ENCODE assay signal across 13 mouse cellular contexts in genomic region chr17:4806051-4806450, GRCm38 (mm10).
DNase-seq lines count a peak whose midpoint lies in the region; ATAC-seq and TF ChIP-seq lines count a peak whose summit lies in the region.
"Had no signal": no experiment of that assay in that cellular context is flagged by ENCODE, and none has a peak within 500 bp of the region (broad histone marks: within the 10 kb centered on the region; RNA-seq: fewer than 3 reads in every experiment).

No protein-coding gene starts in this region.

- peak; percentile 45 to 46 for DNase-seq in heart, adult 2 months
- DNase-seq in adrenal gland, adult (ENCODE audit: inconsistent age in 2 of 2, low spot score in 1 of 2): peak; percentile 68 to 89
- DNase-seq in brain, adult 2 months (ENCODE audit: low read depth, low spot score): peak; percentile 10
- DNase-seq in frontal cortex, postnatal 14 days (ENCODE audit: low spot score in 2 of 2): no peak
- DNase-seq in left cerebral cortex, adult 8-10 months (ENCODE audit: low spot score in 2 of 2): no peak
- DNase-seq in forebrain, embryonic 11.5 days (ENCODE audit: low spot score): no peak
- DNase-seq: retina, postnatal 1 day; thymus, adult 18-20 months had no signal

- no peaks in the 10 kb centered on the region for H3K9me3 ChIP-seq in heart, embryonic 12.5 days (replicated peaks)
- no peaks in the 10 kb centered on the region for H3K9me3 ChIP-seq in lung, embryonic 16.5 days (ENCODE audit: control insufficient read depth, low read length)
- no peaks in the 10 kb centered on the region for H3K9me3 ChIP-seq in forebrain, embryonic 11.5 days (ENCODE audit: control insufficient read depth, low read length)
- H3K9me3 ChIP-seq: embryonic facial prominence, embryonic 12.5 days; hindbrain, embryonic 15.5 days had no signal

- H3K79me2 ChIP-seq in heart, adult 2 months (replicated peaks; ENCODE audit: control insufficient read depth, insufficient read depth, low read length): no peaks in the 10 kb centered on the region

- TF ChIP-seq CTCF in heart, adult 2 months (IDR thresholded peaks at IDR 0.05): no peak

- no peaks in the 10 kb centered on the region for H3K27me3 ChIP-seq in heart, adult 2 months (ENCODE audit: control insufficient read depth, insufficient read depth, low read length)
- H3K27me3 ChIP-seq in heart, embryonic 12.5 days (replicated peaks): no peaks in the 10 kb centered on the region
- H3K27me3 ChIP-seq in lung, embryonic 16.5 days (ENCODE audit: control insufficient read depth, insufficient read depth, low read depth, low read length): no peaks in the 10 kb centered on the region
- no peaks in the 10 kb centered on the region for H3K27me3 ChIP-seq in forebrain, embryonic 11.5 days (ENCODE audit: control insufficient read depth, insufficient read depth, low read length)
- H3K27me3 ChIP-seq: embryonic facial prominence, embryonic 12.5 days; hindbrain, embryonic 15.5 days had no signal

- TF ChIP-seq POLR2A in heart, adult 2 months (IDR thresholded peaks at IDR 0.05; ENCODE audit: insufficient read depth, low read depth, low read length): no peak

- H3K4me2 ChIP-seq in heart, embryonic 12.5 days: no peak overlapping the region
- H3K4me2 ChIP-seq in lung, embryonic 16.5 days (ENCODE audit: low read depth, low read length): no peak overlapping the region
- H3K4me2 ChIP-seq in forebrain, embryonic 11.5 days (ENCODE audit: low read depth, low read length, severe bottlenecking): no peak overlapping the region
- H3K4me2 ChIP-seq: embryonic facial prominence, embryonic 12.5 days; hindbrain, embryonic 15.5 days had no signal

- no peak for TF ChIP-seq EP300 in heart, adult 2 months (IDR thresholded peaks at IDR 0.05; ENCODE audit: insufficient read depth, low read depth, low read length)

- no peak overlapping the region for H3K9ac ChIP-seq in heart, adult 2 months (ENCODE audit: low read depth, low read length)
- no peak overlapping the region for H3K9ac ChIP-seq in heart, embryonic 12.5 days
- H3K9ac ChIP-seq in lung, embryonic 16.5 days (ENCODE audit: low read length): no peak overlapping the region
- H3K9ac ChIP-seq in forebrain, embryonic 11.5 days (ENCODE audit: low read length): no peak overlapping the region
- H3K9ac ChIP-seq: embryonic facial prominence, embryonic 12.5 days; hindbrain, embryonic 15.5 days had no signal

- no peaks in the 10 kb centered on the region; the same call in 1 of the 2 replicates for H3K4me1 ChIP-seq in heart, adult 2 months (ENCODE audit: control insufficient read depth, insufficient read depth, low read length)
- no peaks in the 10 kb centered on the region for H3K4me1 ChIP-seq in heart, embryonic 12.5 days (replicated peaks)
- no peaks in the 10 kb centered on the region; the same call in 1 of the 2 replicates for H3K4me1 ChIP-seq in lung, embryonic 16.5 days (replicated peaks; ENCODE audit: control insufficient read depth, insufficient read depth, low read length)
- H3K4me1 ChIP-seq in forebrain, embryonic 11.5 days (replicated peaks; ENCODE audit: control insufficient read depth, insufficient read depth, low read length): no peaks in the 10 kb centered on the region
- H3K4me1 ChIP-seq: embryonic facial prominence, embryonic 12.5 days; hindbrain, embryonic 15.5 days had no signal

- intact Hi-C loops in heart, adult 2 months (cut with DNase I): no loop called here

- WGBS in heart, adult 2 months: 37% methylated on average over 5 of the region's 5 CpGs
- WGBS in heart, embryonic 12.5 days: 53% methylated on average over 5 of the region's 5 CpGs
- 39% methylated on average over 5 of the region's 5 CpGs for WGBS in lung, embryonic 16.5 days
- WGBS in forebrain, embryonic 11.5 days: 76% methylated on average over 5 of the region's 5 CpGs

- H3K4me3 ChIP-seq in heart, adult 2 months: no peak overlapping the region
- H3K4me3 ChIP-seq in heart, embryonic 12.5 days: no peak overlapping the region
- no peak overlapping the region for H3K4me3 ChIP-seq in lung, embryonic 16.5 days (ENCODE audit: low read length)
- H3K4me3 ChIP-seq in forebrain, embryonic 11.5 days (ENCODE audit: low read depth, low read length): no peak overlapping the region
- H3K4me3 ChIP-seq: embryonic facial prominence, embryonic 12.5 days; hindbrain, embryonic 15.5 days; left cerebral cortex, adult 2 months had no signal

- no peaks in the 10 kb centered on the region for H3K36me3 ChIP-seq in heart, adult 2 months (ENCODE audit: control insufficient read depth, insufficient read depth, low read length)
- no peaks in the 10 kb centered on the region for H3K36me3 ChIP-seq in heart, embryonic 12.5 days
- no peaks in the 10 kb centered on the region for H3K36me3 ChIP-seq in lung, embryonic 16.5 days (ENCODE audit: control insufficient read depth, insufficient read depth, low read length)
- H3K36me3 ChIP-seq in forebrain, embryonic 11.5 days (ENCODE audit: control insufficient read depth, insufficient read depth, low read length): no peaks in the 10 kb centered on the region
- H3K36me3 ChIP-seq: embryonic facial prominence, embryonic 12.5 days; hindbrain, embryonic 15.5 days had no signal

- ATAC-seq in heart, embryonic 12.5 days (ENCODE audit: insufficient number of reproducible peaks, low FRiP score): no peak
- ATAC-seq in lung, embryonic 16.5 days (ENCODE audit: low read depth): peak; percentile 41; the same call in 1 of the 2 replicates
- ATAC-seq in forebrain, embryonic 11.5 days (replicated peaks; ENCODE audit: low FRiP score): no peak

- no peak overlapping the region for H3K27ac ChIP-seq in heart, adult 2 months
- no peak overlapping the region for H3K27ac ChIP-seq in heart, embryonic 12.5 days (ENCODE audit: poor library complexity, severe bottlenecking)
- no peak overlapping the region for H3K27ac ChIP-seq in lung, embryonic 16.5 days (ENCODE audit: low read length)
- no peak overlapping the region for H3K27ac ChIP-seq in forebrain, embryonic 11.5 days (ENCODE audit: low read depth, low read length)
- H3K27ac ChIP-seq: embryonic facial prominence, embryonic 12.5 days; hindbrain, embryonic 15.5 days; left cerebral cortex, adult 2 months had no signal

Comparison
In these comparisons a context has a peak if more than half of its experiments do, and no peak if none do; other contexts are left out.
1. DNase-seq: peak in heart, adult 2 months (2 of 2), adrenal gland, adult (2 of 2) and brain, adult 2 months (single experiment); none in frontal cortex, postnatal 14 days (0 of 2), left cerebral cortex, adult 8-10 months (0 of 2) and forebrain, embryonic 11.5 days (single experiment).